Mouse (Mus musculus) liver, embryonic 18 days (tissue): ENCODE measurements around the gene Aldh6a1. TPM values are rescaled to one million over a fixed set of nuclear protein-coding genes. Genes with fewer than 3 reads are reported as not detected.

Source experiments
- polyA plus RNA-seq: library from polyadenylated mRNA; depleted of rRNA; stranded (reverse); fragments of >200 nt; gene quantifications from 2 replicates; pipeline ENCODE4 v1.2.3, GENCODE M21; 2012; rRNA removed

The Aldh6a1 gene
- polyA plus RNA-seq = 57.0 and 59.6 TPM in 2 replicates

GRCm38 (mm10) chr12:84450718-84451646, at the start of gene Aldh6a1, which contains the start of gene Lin52:
Gene Aldh6a1, minus strand, starts transcription at chr12:84451004.
Gene Lin52, plus strand, starts transcription at chr12:84451422.

GRCm38 (mm10) chr12:84416834-84417604, 33.8 kb downstream of the Aldh6a1 start, which contains the start of gene Rnf113a2:
Gene Rnf113a2, plus strand, starts transcription at chr12:84417196.

GRCm38 (mm10) chr12:84408819-84409507, 41.8 kb downstream of the Aldh6a1 start, which contains the start of the genes Entpd5 and Bbof1:
Gene Entpd5, minus strand, starts transcription at chr12:84409029.
Gene Bbof1, plus strand, starts transcription at chr12:84409071.

Other genes starting within 250 kb of the Aldh6a1 start
- gene Elmsan1, start 232.1 kb downstream of the Aldh6a1 start, polyA plus RNA-seq = 4.0 and 6.0 TPM in 2 replicates
- 17.3 and 19.0 TPM in 2 replicates for gene Ptgr2, start 165.8 kb downstream of the Aldh6a1 start, polyA plus RNA-seq
- gene Zfp410, start 134.2 kb downstream of the Aldh6a1 start, polyA plus RNA-seq = 19.1 and 20.3 TPM in 2 replicates
- 19.3 and 21.1 TPM in 2 replicates for gene Coq6, start 89.3 kb downstream of the Aldh6a1 start, polyA plus RNA-seq
- 0.66 and 0.77 TPM in 2 replicates for gene Fam161b, start 89.2 kb downstream of the Aldh6a1 start, polyA plus RNA-seq
- gene Entpd5, start 42.0 kb downstream of the Aldh6a1 start, polyA plus RNA-seq = 8.9 and 10.3 TPM in 2 replicates
- gene Bbof1, start 41.9 kb downstream of the Aldh6a1 start, polyA plus RNA-seq = 0.28 and 0.32 TPM in 2 replicates
- 7.4 and 7.8 TPM in 2 replicates for gene Rnf113a2, start 33.8 kb downstream of the Aldh6a1 start, polyA plus RNA-seq
- gene Lin52, start 418 bp upstream of the Aldh6a1 start, polyA plus RNA-seq = 6.0 and 7.0 TPM in 2 replicates
- gene Vsx2, start 118.8 kb upstream of the Aldh6a1 start, polyA plus RNA-seq = not detected in 2 replicates
- gene Abcd4, start 166.4 kb upstream of the Aldh6a1 start, polyA plus RNA-seq = 4.5 and 5.5 TPM in 2 replicates
- gene Vrtn, start 190.0 kb upstream of the Aldh6a1 start, polyA plus RNA-seq = not detected in 2 replicates
- gene Syndig1l, start 247.8 kb upstream of the Aldh6a1 start, polyA plus RNA-seq = 0.08 TPM in 2 replicates